Mouse (Mus musculus) midbrain, embryonic 11.5 days (tissue): ENCODE results near the gene Sidt1. TPM values are rescaled to one million over a fixed set of nuclear protein-coding genes. Genes with fewer than 3 reads are reported as not detected.

ENCODE experiments used
- ATAC-seq: fragments of 200-750 bp; cut with Nextera tagmentation; 2 replicates; pipeline ENCODE4 v1.8.0; 2017; ENCODE audit warnings: moderate TSS enrichment, moderate library complexity; ENCODE audit not compliant: low FRiP score
- DNase-seq: peaks from one replicate; pipeline ENCODE4 v3.0.0; 2015; ENCODE audit warnings: low spot score; ENCODE audit errors: missing footprints
- H3K27ac ChIP-seq: fragments of 300-500 bp; sonication (generic); 2 replicates; pipeline ENCODE4 v1.5.1; 2014; ENCODE audit warnings: low read depth, low read length
- H3K27me3 ChIP-seq: fragments of 300-500 bp; sonication (generic); 2 replicates; pipeline ENCODE4 v1.6.1; 2014; ENCODE audit warnings: mild to moderate bottlenecking, low read length, moderate library complexity, mixed read lengths; ENCODE audit not compliant: control insufficient read depth, insufficient read depth
- H3K36me3 ChIP-seq: fragments of 300-500 bp; sonication (generic); 2 replicates; pipeline ENCODE4 v1.6.1; 2014; ENCODE audit warnings: mild to moderate bottlenecking, low read length, moderate library complexity, mixed read lengths; ENCODE audit not compliant: control insufficient read depth, insufficient read depth
- H3K4me1 ChIP-seq: fragments of 300-500 bp; sonication (generic); 2 replicates; pipeline ENCODE4 v1.6.1; 2014; ENCODE audit warnings: low read length; ENCODE audit not compliant: control insufficient read depth, insufficient read depth
- H3K4me2 ChIP-seq: fragments of 300-500 bp; sonication (generic); 2 replicates; pipeline ENCODE4 v1.6.1; 2014; ENCODE audit warnings: mild to moderate bottlenecking, moderate library complexity
- H3K4me3 ChIP-seq: fragments of 300-500 bp; sonication (generic); 2 replicates; pipeline ENCODE4 v1.5.1; 2014; ENCODE audit warnings: low read depth, low read length
- H3K9ac ChIP-seq: fragments of 300-500 bp; sonication (generic); 2 replicates; pipeline ENCODE4 v1.6.1; 2014; ENCODE audit warnings: low read length
- H3K9me3 ChIP-seq: fragments of 300-500 bp; sonication (generic); 2 replicates; pipeline ENCODE4 v1.6.1; 2016; ENCODE audit warnings: low read length; ENCODE audit not compliant: control insufficient read depth
- WGBS: fragments of 180-500 bp; shearing (Covaris S2); extraction: QIAGEN DNeasy Blood & Tissue Kit; methylation state at CpG from one replicate; pipeline ENCODE4 v1.1.7; 2014; 5-methylcytosine and 5-hydroxymethylcytosine counted together
- polyA plus RNA-seq: library from polyadenylated mRNA; unstranded; fragments of >200 nt; fragmentation: Nextera tagmentation; extraction: Ambion mirVana; gene quantifications from 2 replicates; pipeline ENCODE4 v1.2.1, GENCODE M21; 2014

Sidt1 gene
- polyA plus RNA-seq, 1 experiment from 2014 or later, result 0.31 TPM

GRCm38 (mm10) chr16:44289004-44289648 lies 43.9 kb downstream of the Sidt1 start:
- no peak overlapping the region for H3K27ac ChIP-seq
- H3K27me3 ChIP-seq, result no peaks in the 10 kb centered on the region
- DNase-seq (no peak), ATAC-seq (no peak)
- no peaks in the 10 kb centered on the region for H3K9me3 ChIP-seq
- no peaks in the 10 kb centered on the region for H3K4me1 ChIP-seq
- no peak overlapping the region for H3K9ac ChIP-seq
- 76% methylated on average over 4 of the region's 4 CpGs for WGBS
- H3K36me3 ChIP-seq, result no peaks in the 10 kb centered on the region
- H3K4me3 ChIP-seq, result no peak overlapping the region
- no peak overlapping the region for H3K4me2 ChIP-seq

GRCm38 (mm10) chr16:44287356-44287950 lies 45.5 kb downstream of the Sidt1 start:
- no peak for ATAC-seq
- no peak for DNase-seq

GRCm38 (mm10) chr16:44282614-44283325 lies 50.2 kb downstream of the Sidt1 start:
- Histone ChIP-seq H3K9me3 (no peaks in the 10 kb centered on the region), H3K36me3 (no peaks in the 10 kb centered on the region), H3K4me1 (no peaks in the 10 kb centered on the region), H3K9ac (no peak overlapping the region), H3K4me2 (no peak overlapping the region), H3K27ac (no peak overlapping the region), H3K4me3 (no peak overlapping the region), H3K27me3 (no peaks in the 10 kb centered on the region)
- WGBS, result 81% methylated on average over 5 of the region's 5 CpGs
- no peak for ATAC-seq
- no peak for DNase-seq

More at GRCm38 (mm10) chr16:44287356-44287950, 45.5 kb downstream of the Sidt1 start:
- H3K9ac ChIP-seq, result no peak overlapping the region
- WGBS, result 79% methylated on average over 7 of the region's 7 CpGs
- H3K9me3 ChIP-seq, result no peaks in the 10 kb centered on the region
- H3K4me3 ChIP-seq, result no peak overlapping the region
- no peaks in the 10 kb centered on the region for H3K27me3 ChIP-seq
- H3K4me2 ChIP-seq, result no peak overlapping the region
- H3K4me1 ChIP-seq, result no peaks in the 10 kb centered on the region
- H3K36me3 ChIP-seq, result no peaks in the 10 kb centered on the region
- no peak overlapping the region for H3K27ac ChIP-seq

- Histone ChIP-seq H3K27ac (no peak overlapping the region), H3K27me3 (no peaks in the 10 kb centered on the region), H3K4me3 (no peak overlapping the region), H3K4me2 (no peak overlapping the region), H3K9ac (no peak overlapping the region), H3K9me3 (no peaks in the 10 kb centered on the region), H3K4me1 (no peaks in the 10 kb centered on the region), H3K36me3 (no peaks in the 10 kb centered on the region)
- 80% methylated on average over 3 of the region's 3 CpGs for WGBS
- ATAC-seq, result no peak
- DNase-seq, result no peak
Observed at GRCm38 (mm10) chr16:44282036-44282435, 51.0 kb downstream of the Sidt1 start.

GRCm38 (mm10) chr16:44280806-44281205 lies 52.2 kb downstream of the Sidt1 start:
- Histone ChIP-seq H3K27me3 (no peaks in the 10 kb centered on the region), H3K36me3 (no peaks in the 10 kb centered on the region), H3K4me3 (no peak overlapping the region), H3K4me2 (no peak overlapping the region), H3K4me1 (no peaks in the 10 kb centered on the region), H3K27ac (no peak overlapping the region), H3K9ac (no peak overlapping the region), H3K9me3 (no peaks in the 10 kb centered on the region)
- DNase-seq (no peak), ATAC-seq (no peak)
- 42% methylated on average over 2 of the region's 2 CpGs for WGBS

- no peaks in the 10 kb centered on the region for H3K36me3 ChIP-seq
- ATAC-seq (no peak), DNase-seq (no peak)
- H3K4me3 ChIP-seq, result no peak overlapping the region
- H3K9me3 ChIP-seq, result no peaks in the 10 kb centered on the region
- H3K9ac ChIP-seq, result no peak overlapping the region
- H3K27ac ChIP-seq, result no peak overlapping the region
- H3K27me3 ChIP-seq, result no peaks in the 10 kb centered on the region
- 94% methylated on average over 10 of the region's 10 CpGs for WGBS
- no peaks in the 10 kb centered on the region for H3K4me1 ChIP-seq
- no peak overlapping the region for H3K4me2 ChIP-seq
Observed at GRCm38 (mm10) chr16:44277212-44277611, 55.8 kb downstream of the Sidt1 start.

- no peak overlapping the region for H3K27ac ChIP-seq
- H3K4me1 ChIP-seq, result no peaks in the 10 kb centered on the region
- no peak for ATAC-seq
- H3K4me2 ChIP-seq, result no peak overlapping the region
- 83% methylated on average over 9 of the region's 9 CpGs for WGBS
- H3K4me3 ChIP-seq, result no peak overlapping the region
- H3K9me3 ChIP-seq, result no peaks in the 10 kb centered on the region
- no peak overlapping the region for H3K9ac ChIP-seq
- no peaks in the 10 kb centered on the region for H3K36me3 ChIP-seq
- no peaks in the 10 kb centered on the region for H3K27me3 ChIP-seq
- DNase-seq, result no peak
Observed at GRCm38 (mm10) chr16:44271371-44272038, 61.5 kb downstream of the Sidt1 start.

GRCm38 (mm10) chr16:44270606-44271005 lies 62.4 kb downstream of the Sidt1 start:
- H3K27ac ChIP-seq, result no peak overlapping the region
- no peak overlapping the region for H3K4me2 ChIP-seq
- 83% methylated on average over 5 of the region's 5 CpGs for WGBS
- ATAC-seq (no peak), DNase-seq (no peak)
- no peaks in the 10 kb centered on the region for H3K9me3 ChIP-seq
- H3K9ac ChIP-seq, result no peak overlapping the region
- no peaks in the 10 kb centered on the region for H3K36me3 ChIP-seq
- H3K4me3 ChIP-seq, result no peak overlapping the region
- H3K27me3 ChIP-seq, result no peaks in the 10 kb centered on the region
- H3K4me1 ChIP-seq, result no peaks in the 10 kb centered on the region

GRCm38 (mm10) chr16:44269578-44269977 lies 63.4 kb downstream of the Sidt1 start:
- Histone ChIP-seq H3K9me3 (no peaks in the 10 kb centered on the region), H3K4me2 (no peak overlapping the region), H3K4me3 (no peak overlapping the region), H3K27me3 (no peaks in the 10 kb centered on the region), H3K4me1 (no peaks in the 10 kb centered on the region), H3K36me3 (no peaks in the 10 kb centered on the region), H3K9ac (no peak overlapping the region), H3K27ac (no peak overlapping the region)
- 82% methylated on average over 6 of the region's 6 CpGs for WGBS
- no peak for DNase-seq
- ATAC-seq, result no peak
